Mouse (Mus musculus) kidney, postnatal 0 days (tissue): ENCODE data around the gene Serping1. TPM values are rescaled to one million over a fixed set of nuclear protein-coding genes. Genes with fewer than 3 reads are reported as not detected.
A peak's percentile ranks its signal among the peaks of the same experiment; 100 is the strongest.

Experiments used
- ATAC-seq: fragments of 200-750 bp; cut with Nextera tagmentation; replicated peaks from 2 replicates; pipeline ENCODE4 v1.8.0; 2017; ENCODE audit warnings: low read depth, moderate number of reproducible peaks, moderate TSS enrichment, moderate library complexity; ENCODE audit not compliant: low FRiP score
- DNase-seq: peaks from one replicate; pipeline ENCODE4 v3.0.0-alpha.2; 2016; ENCODE audit warnings: low spot score
- H3K27ac ChIP-seq: fragments of 300-500 bp; sonication (generic); 2 replicates; pipeline ENCODE4 v1.5.1; 2014; ENCODE audit warnings: mild to moderate bottlenecking
- H3K27me3 ChIP-seq: fragments of 300-500 bp; sonication (generic); 2 replicates; pipeline ENCODE4 v1.6.1; 2014; ENCODE audit warnings: low read length, mixed read lengths; ENCODE audit not compliant: insufficient read depth
- H3K36me3 ChIP-seq: fragments of 300-500 bp; sonication (generic); 2 replicates; pipeline ENCODE4 v1.6.1; 2014; ENCODE audit warnings: low read length, mixed read lengths; ENCODE audit not compliant: insufficient read depth
- H3K4me1 ChIP-seq: fragments of 300-500 bp; sonication (generic); replicated peaks from 2 replicates; pipeline ENCODE4 v1.6.1; 2014; ENCODE audit warnings: antibody characterized with exemption, low read length, mixed read lengths; ENCODE audit not compliant: insufficient read depth
- H3K4me2 ChIP-seq: fragments of 300-500 bp; sonication (generic); 2 replicates; pipeline ENCODE4 v1.6.1; 2014; ENCODE audit warnings: mild to moderate bottlenecking, low read length, moderate library complexity, mixed read lengths
- H3K4me3 ChIP-seq: fragments of 300-500 bp; sonication (generic); replicated peaks from 2 replicates; pipeline ENCODE4 v1.5.1; 2014; ENCODE audit warnings: low read depth, low read length
- H3K9ac ChIP-seq: fragments of 300-500 bp; sonication (generic); 2 replicates; pipeline ENCODE4 v1.6.1; 2014; ENCODE audit warnings: low read depth, low read length
- H3K9me3 ChIP-seq: fragments of 300-500 bp; sonication (generic); replicated peaks from 2 replicates; pipeline ENCODE4 v1.6.1; 2016; ENCODE audit warnings: low read length, inconsistent platforms, mixed read lengths
- CTCF ChIP-seq: IDR thresholded peaks from 2 replicates; pipeline ENCODE4 v1.5.1; 2016; ENCODE audit warnings: antibody characterized with exemption, low read depth, mild to moderate bottlenecking, moderate library complexity
- WGBS: fragments of 180-500 bp; shearing (Covaris S2); extraction: QIAGEN DNeasy Blood & Tissue Kit; methylation state at CpG from one replicate; pipeline ENCODE4 v1.1.7; 2014; 5-methylcytosine and 5-hydroxymethylcytosine counted together
- polyA plus RNA-seq: library from polyadenylated mRNA; unstranded; fragments of >200 nt; fragmentation: Nextera tagmentation; extraction: Ambion mirVana; gene quantifications from 2 replicates; pipeline ENCODE4 v1.2.1, GENCODE M21; 2015

Serping1 gene
- polyA plus RNA-seq, 1 experiment from 2014 or later, result 156 TPM

DNA sequence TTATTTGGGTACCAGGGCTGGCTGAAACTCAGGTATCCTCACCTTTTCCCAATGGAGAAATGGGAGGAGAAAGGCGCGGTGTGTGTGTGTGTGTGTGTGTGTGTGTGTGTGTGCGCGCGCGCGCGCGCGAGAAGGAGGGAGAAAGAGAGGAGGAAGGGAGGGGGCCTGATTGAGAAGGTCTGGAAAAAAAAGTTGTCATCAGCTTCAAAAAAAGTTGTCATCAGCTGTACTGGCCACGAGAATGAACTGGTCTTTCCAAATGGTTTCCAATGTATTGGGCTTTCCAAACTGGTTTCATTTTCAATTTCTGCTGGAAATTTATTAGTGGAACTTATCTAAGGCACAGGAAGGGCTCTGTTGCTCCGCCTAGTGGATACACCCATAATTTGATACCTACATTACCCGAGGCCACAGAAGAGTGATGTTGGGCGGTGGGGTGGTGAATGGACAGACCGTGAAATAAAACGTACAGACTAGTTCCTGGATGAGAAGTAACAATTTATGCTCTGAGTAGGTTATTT is 23.9 kb upstream of the Serping1 start:
- peak; percentile 95 for DNase-seq
- H3K27ac ChIP-seq, result peak overlapping the region; percentile 70
- no peaks in the 10 kb centered on the region for H3K9me3 ChIP-seq
- under 1% methylated on average over 16 of the region's 16 CpGs for WGBS
- peak; percentile 85 for TF ChIP-seq CTCF
- peak overlapping the region; percentile 67 for H3K4me3 ChIP-seq
- H3K4me1 ChIP-seq, result no peaks in the 10 kb centered on the region
- peak; percentile 47 for ATAC-seq
- H3K9ac ChIP-seq, result peak overlapping the region; percentile 60
- H3K4me2 ChIP-seq, result peak overlapping the region; percentile 97
- H3K36me3 ChIP-seq, result no peaks in the 10 kb centered on the region
- no peaks in the 10 kb centered on the region for H3K27me3 ChIP-seq

DNA sequence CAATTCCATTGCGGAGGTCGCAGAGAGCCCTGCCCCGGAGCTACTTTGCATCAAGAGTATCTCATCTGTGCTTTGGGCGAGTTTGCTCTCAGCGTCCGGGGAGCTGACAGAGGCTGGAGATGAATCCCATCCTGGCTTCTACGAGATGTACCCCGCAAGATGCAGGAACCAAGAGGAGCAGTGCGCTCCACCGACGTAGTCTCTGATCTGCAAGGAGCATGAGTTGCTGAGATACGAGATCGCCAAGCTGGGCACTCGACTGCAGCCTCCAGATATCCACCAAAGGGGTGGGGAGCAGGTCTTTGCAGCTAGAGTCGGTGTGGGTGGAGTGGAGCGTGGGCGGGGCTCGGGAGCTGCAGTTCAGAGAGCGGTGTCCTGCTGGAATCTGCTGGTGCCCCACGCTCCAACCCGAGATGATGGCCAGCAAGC is 23.3 kb upstream of the Serping1 start, which contains the start of gene Ube2l6:
Gene Ube2l6 (plus strand): TSS at position 336 of the 429 bp plus-strand sequence.
- H3K4me2 ChIP-seq, result peak within 1 kb of the TSS; percentile 97
- 0% methylated on average over 21 of the region's 21 CpGs for WGBS
- H3K4me1 ChIP-seq, result no peaks in the 10 kb centered on the region
- no peaks in the 10 kb centered on the region for H3K9me3 ChIP-seq
- peak within 1 kb of the TSS; percentile 70 for H3K27ac ChIP-seq
- DNase-seq, result peak; percentile 86
- H3K9ac ChIP-seq, result peak within 1 kb of the TSS; percentile 60
- TF ChIP-seq CTCF, result no peak
- H3K36me3 ChIP-seq, result no peaks in the 10 kb centered on the region
- H3K4me3 ChIP-seq, result peak within 1 kb of the TSS; percentile 67
- H3K27me3 ChIP-seq, result no peaks in the 10 kb centered on the region
- peak; percentile 73 for ATAC-seq

DNA sequence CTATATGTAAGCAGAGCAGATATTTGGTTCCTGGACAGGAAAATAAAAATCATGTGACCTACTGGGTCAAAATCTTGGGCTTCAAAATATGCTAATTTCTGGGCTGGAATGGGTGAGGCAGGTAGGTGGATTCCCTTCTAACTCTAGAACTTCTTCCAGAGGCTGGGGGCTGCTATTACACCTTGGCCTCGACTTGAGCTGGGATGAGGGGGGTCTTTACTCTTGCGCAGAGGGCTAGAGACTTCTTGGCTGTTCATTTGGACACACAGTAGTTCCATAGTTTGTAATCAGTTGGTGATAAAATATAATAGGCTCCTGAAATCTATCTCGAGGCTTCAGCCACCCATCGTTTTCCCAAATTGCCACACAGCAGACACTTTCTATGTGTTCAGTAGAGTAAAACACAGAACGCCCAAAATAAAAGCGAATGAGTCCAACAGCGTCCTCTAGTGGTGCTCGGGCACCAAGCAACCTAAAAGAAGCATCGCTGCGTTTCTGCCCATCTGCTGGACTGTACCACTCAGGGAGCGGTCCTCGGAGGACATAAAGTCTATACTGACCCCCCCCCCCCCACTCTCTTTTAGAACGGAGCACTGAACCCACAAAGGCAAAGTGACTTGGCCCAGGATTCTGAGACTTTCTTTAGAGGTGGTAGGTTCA is 22.7 kb upstream of the Serping1 start:
- H3K27me3 ChIP-seq, result no peaks in the 10 kb centered on the region
- H3K9ac ChIP-seq, result no peak overlapping the region
- 13% methylated on average over 13 of the region's 13 CpGs for WGBS
- no peaks in the 10 kb centered on the region for H3K36me3 ChIP-seq
- peak; percentile 67 for ATAC-seq
- no peaks in the 10 kb centered on the region for H3K4me1 ChIP-seq
- TF ChIP-seq CTCF, result peak; percentile 83
- H3K4me3 ChIP-seq, result peak overlapping the region; percentile 67
- H3K4me2 ChIP-seq, result peak overlapping the region; percentile 97
- H3K27ac ChIP-seq, result peak overlapping the region; percentile 70; the same call in 1 of the 2 replicates
- DNase-seq, result peak; percentile 92
- H3K9me3 ChIP-seq, result no peaks in the 10 kb centered on the region

DNA sequence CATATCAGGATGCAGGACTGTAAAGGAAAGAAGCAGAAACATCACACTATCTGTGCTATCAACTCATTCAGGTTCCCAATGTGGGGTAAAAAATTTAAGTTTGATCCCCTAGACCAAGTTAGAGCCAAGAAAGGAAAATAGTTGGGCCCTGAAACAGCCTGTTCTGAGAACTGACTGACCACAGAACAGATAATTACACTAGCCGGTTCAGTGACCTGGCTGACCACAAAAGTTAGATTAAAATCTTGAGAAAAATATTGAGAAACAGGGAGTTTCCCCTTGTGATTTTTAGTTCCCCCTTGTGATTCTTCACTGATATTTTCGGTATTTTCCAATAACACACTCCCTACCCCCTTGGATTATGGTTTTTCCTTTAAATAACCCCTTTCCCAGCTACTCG is 18.6 kb upstream of the Serping1 start:
- no peak overlapping the region for H3K9ac ChIP-seq
- ATAC-seq (no peak), DNase-seq (no peak)
- no peaks in the 10 kb centered on the region for H3K4me1 ChIP-seq
- H3K36me3 ChIP-seq, result no peaks in the 10 kb centered on the region
- H3K27me3 ChIP-seq, result no peaks in the 10 kb centered on the region
- no peak for TF ChIP-seq CTCF
- H3K4me3 ChIP-seq, result no peak overlapping the region
- no peak overlapping the region for H3K27ac ChIP-seq
- no peak overlapping the region for H3K4me2 ChIP-seq
- no peaks in the 10 kb centered on the region for H3K9me3 ChIP-seq
- WGBS, result 84% methylated on average over 3 of the region's 3 CpGs

DNA sequence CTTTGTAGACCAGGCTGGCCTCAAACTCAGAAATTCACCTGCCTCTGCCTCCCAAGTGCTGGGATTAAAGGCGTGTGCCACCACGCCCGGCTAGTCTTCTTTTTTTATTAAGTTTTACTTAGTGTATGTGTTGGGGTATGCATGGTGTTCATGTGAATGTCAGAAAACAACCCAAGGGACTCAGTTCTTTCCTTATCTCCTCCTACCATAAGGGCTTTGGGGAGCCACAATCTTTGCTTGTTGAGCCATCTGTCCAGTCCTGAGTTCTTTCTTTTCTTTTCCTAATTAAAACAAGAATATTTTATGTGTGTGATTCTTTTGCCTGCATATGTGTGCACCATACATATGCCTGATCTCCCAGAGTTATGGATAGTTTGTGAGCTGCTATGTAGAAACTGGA is 17.9 kb upstream of the Serping1 start:
- no peak overlapping the region for H3K27ac ChIP-seq
- H3K9me3 ChIP-seq, result no peaks in the 10 kb centered on the region
- no peak overlapping the region for H3K4me2 ChIP-seq
- no peak for TF ChIP-seq CTCF
- H3K36me3 ChIP-seq, result no peaks in the 10 kb centered on the region
- DNase-seq (no peak), ATAC-seq (no peak)
- 84% methylated on average over 3 of the region's 3 CpGs for WGBS
- no peaks in the 10 kb centered on the region for H3K27me3 ChIP-seq
- no peak overlapping the region for H3K9ac ChIP-seq
- H3K4me1 ChIP-seq, result no peaks in the 10 kb centered on the region
- no peak overlapping the region for H3K4me3 ChIP-seq

DNA sequence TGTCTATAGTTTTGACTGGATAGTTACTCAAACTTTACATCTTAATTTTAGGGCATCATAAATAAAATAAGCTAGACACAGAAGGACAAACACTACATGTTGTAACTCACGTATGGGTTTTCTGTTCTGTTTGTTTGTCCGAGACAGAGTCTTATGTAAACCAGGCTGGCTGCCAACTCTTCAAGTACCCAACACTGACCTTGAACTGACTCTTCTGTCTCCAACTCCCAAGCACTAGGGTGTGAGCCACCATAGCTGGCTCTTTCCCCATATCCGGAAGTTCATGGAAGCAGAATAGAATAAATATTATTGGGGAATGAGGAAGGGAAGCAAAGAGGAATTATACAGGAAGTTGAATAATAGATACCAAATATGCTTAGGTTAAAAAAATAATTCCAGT is 17.3 kb upstream of the Serping1 start:
- ATAC-seq, result no peak
- Histone ChIP-seq H3K36me3 (no peaks in the 10 kb centered on the region), H3K4me2 (no peak overlapping the region), H3K4me3 (no peak overlapping the region), H3K9me3 (no peaks in the 10 kb centered on the region), H3K4me1 (no peaks in the 10 kb centered on the region), H3K27me3 (no peaks in the 10 kb centered on the region), H3K27ac (no peak overlapping the region), H3K9ac (no peak overlapping the region)
- DNase-seq, result no peak
- no peak for TF ChIP-seq CTCF
- WGBS, result 72% methylated on average over 3 of the region's 3 CpGs
